Mouse (Mus musculus): ENCODE measurements at regions not wholly inside any gene's neighbourhood (a gene's known extent, or its start where the extent isn't known, plus 50 kb on each side); places are given as distances from the start of the nearest gene placed in this dataset.

DNA sequence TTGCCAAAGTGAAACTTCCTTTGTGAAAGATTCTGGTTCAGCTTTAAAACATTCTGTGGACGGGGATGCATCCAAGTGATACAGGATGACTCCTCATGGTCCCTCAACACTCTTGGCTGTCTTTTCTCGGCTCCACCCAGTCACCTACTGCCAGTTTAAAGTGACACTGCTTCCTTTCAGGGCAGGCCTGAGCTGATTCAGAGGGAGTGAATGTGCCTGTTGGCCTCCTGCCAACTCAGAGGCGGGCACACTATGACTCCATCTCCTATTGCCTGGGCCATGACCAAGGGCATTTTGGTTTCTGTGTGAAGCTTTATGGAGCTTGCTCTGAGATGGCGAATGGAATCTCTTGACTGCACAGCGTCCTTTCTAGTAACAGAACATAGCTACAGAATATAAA lies 62.5 kb downstream of the Rgs2 start:
- no peak for TF ChIP-seq POLR2A (IDR thresholded peaks at IDR 0.05; ENCODE audit: low read depth, low read length)
- no peak for TF ChIP-seq CTCF (IDR thresholded peaks at IDR 0.05; ENCODE audit: borderline replicate concordance, insufficient read depth, low read length)
